In genomic region chr2:167232132-167233008, GRCm38 (mm10) we compare ENCODE assay signal across 8 mouse cellular contexts. TPM values are rescaled to one million over a fixed set of nuclear protein-coding genes. Genes with fewer than 3 reads are reported as not detected.
DNase-seq lines count a peak whose midpoint lies in the region; ATAC-seq and TF ChIP-seq lines count a peak whose summit lies in the region.

No protein-coding gene starts in this region.

- H3K27me3 ChIP-seq in liver, adult 2 months (ENCODE audit: control insufficient read depth, insufficient read depth, low read length) = no peaks in the 10 kb centered on the region
- peaks cover 2% of the 10 kb centered on the region; the same call in 1 of the 2 replicates for H3K27me3 ChIP-seq in liver, embryonic 12.5 days (replicated peaks)
- no peaks in the 10 kb centered on the region for H3K27me3 ChIP-seq in thymus, adult 2 months (ENCODE audit: control insufficient read depth, insufficient read depth, low read length)

- peak overlapping the region; percentile 66 for H3K27ac ChIP-seq in liver, adult 2 months (replicated peaks; ENCODE audit: insufficient read depth, low read depth, low read length)
- H3K27ac ChIP-seq in liver, embryonic 12.5 days = no peak overlapping the region
- H3K27ac ChIP-seq in thymus, adult 2 months (ENCODE audit: control insufficient read depth, insufficient read depth, low read length) = no peak overlapping the region

- no peaks in the 10 kb centered on the region for H3K79me2 ChIP-seq in liver, adult 2 months (ENCODE audit: control insufficient read depth, insufficient read depth, low read length)

- no peak for ATAC-seq in liver, embryonic 12.5 days

- no peak for TF ChIP-seq CTCF in liver, adult 2 months (IDR thresholded peaks at IDR 0.05; ENCODE audit: low read depth, low read length)
- TF ChIP-seq CTCF in thymus, adult 2 months (IDR thresholded peaks at IDR 0.05; ENCODE audit: borderline replicate concordance, control insufficient read depth, extremely low read depth, insufficient read depth, low read length, poor library complexity) = no peak

- no peak for TF ChIP-seq POLR2A in liver, adult 2 months (IDR thresholded peaks at IDR 0.05; ENCODE audit: extremely low read depth, insufficient read depth, low read length)
- TF ChIP-seq POLR2A in thymus, adult 2 months (IDR thresholded peaks at IDR 0.05; ENCODE audit: control insufficient read depth, extremely low read depth, insufficient read depth, low read length, poor library complexity) = no peak

- no peak overlapping the region for H3K4me2 ChIP-seq in liver, embryonic 12.5 days

- DNase-seq in liver, adult 2 months (ENCODE audit: extremely low read depth, low read depth, low spot score) = peak; percentile 91
- DNase-seq in adrenal gland, postnatal 36 days = peak; percentile 90 to 92
- peak; percentile 55 to 69 for DNase-seq in gastrocnemius, postnatal 4 days (ENCODE audit: low spot score in 2 of 2)
- DNase-seq in kidney, postnatal 4 days = peak; percentile 36 to 60
- no peak for DNase-seq in right cerebral cortex, postnatal 4 days
- DNase-seq in frontal cortex, postnatal 10 days (ENCODE audit: low spot score in 2 of 2) = no peak
- no peak for DNase-seq in thymus, adult 2 months

- H3K4me3 ChIP-seq in liver, adult 2 months (ENCODE audit: insufficient read depth, low read depth, low read length) = no peak overlapping the region
- H3K4me3 ChIP-seq in liver, embryonic 12.5 days = no peak overlapping the region
- H3K4me3 ChIP-seq in thymus, adult 2 months (ENCODE audit: control insufficient read depth, insufficient read depth, low read length) = no peak overlapping the region

- H3K36me3 ChIP-seq in liver, adult 2 months (ENCODE audit: control insufficient read depth, insufficient read depth, low read length) = no peaks in the 10 kb centered on the region
- no peaks in the 10 kb centered on the region for H3K36me3 ChIP-seq in liver, embryonic 12.5 days
- H3K36me3 ChIP-seq in thymus, adult 2 months (ENCODE audit: control insufficient read depth, insufficient read depth, low read length) = no peaks in the 10 kb centered on the region

- no peaks in the 10 kb centered on the region for H3K9me3 ChIP-seq in liver, embryonic 12.5 days (replicated peaks)

- H3K9ac ChIP-seq in liver, adult 2 months (ENCODE audit: low read depth, low read length) = peak overlapping the region; percentile 12
- H3K9ac ChIP-seq in liver, embryonic 12.5 days = no peak overlapping the region

- WGBS in liver, adult 2 months = 45% methylated on average over 14 of the region's 14 CpGs
- WGBS in liver, embryonic 12.5 days (ENCODE audit: insufficient replicate concordance) = 60% methylated on average over 14 of the region's 14 CpGs
- WGBS in thymus, adult 2 months = 90% methylated on average over 14 of the region's 14 CpGs

- H3K4me1 ChIP-seq in liver, adult 2 months (ENCODE audit: control insufficient read depth, insufficient read depth, low read length) = peaks cover 7% of the 10 kb centered on the region
- H3K4me1 ChIP-seq in liver, embryonic 12.5 days = peaks cover 3% of the 10 kb centered on the region
- H3K4me1 ChIP-seq in thymus, adult 2 months (replicated peaks; ENCODE audit: control insufficient read depth, insufficient read depth, low read length) = no peaks in the 10 kb centered on the region

RNA-seq across cellular contexts. Expression of gene Ptgis, which starts 8.0 kb away (rescaled TPM):
- total RNA-seq in liver, adult 2 months (2014; rRNA removed) = 1.0 and 1.1 TPM in 2 replicates
- polyA plus RNA-seq in liver, adult 2 months (2012; rRNA removed) = 1.4 and 3.1 TPM in 2 replicates
- 2.4 and 2.9 TPM in 2 replicates for polyA plus RNA-seq in liver, embryonic 12.5 days (2016; fragmentation: Nextera tagmentation; extraction: Ambion mirVana)
- total RNA-seq in adrenal gland, postnatal 36 days (2021) = 10 to 100 TPM; 24.7 to 31.7 TPM
- 10 to 100 TPM; 26.8 to 27.1 TPM for total RNA-seq in gastrocnemius, postnatal 4 days (2021)
- 6.1 and 9.9 TPM in 2 replicates for polyA plus RNA-seq in thymus, adult 2 months (2012; rRNA removed)

RNA-seq across cellular contexts. Expression of gene Kcnb1, which starts 42.4 kb away (rescaled TPM):
- 0.81 and 0.83 TPM in 2 replicates for total RNA-seq in liver, adult 2 months (2014; rRNA removed)
- 0.32 and 0.60 TPM in 2 replicates for polyA plus RNA-seq in liver, adult 2 months (2012; rRNA removed)
- 0.19 and 0.43 TPM in 2 replicates for polyA plus RNA-seq in liver, embryonic 12.5 days (2016; fragmentation: Nextera tagmentation; extraction: Ambion mirVana)
- 10 to 100 TPM; 13.7 to 20.7 TPM for total RNA-seq in adrenal gland, postnatal 36 days (2021)
- 10 to 100 TPM; 38.0 to 42.7 TPM for total RNA-seq in gastrocnemius, postnatal 4 days (2021)
- 1.7 and 2.1 TPM in 2 replicates for polyA plus RNA-seq in thymus, adult 2 months (2012; rRNA removed)

Comparison
In these comparisons a context has a peak if more than half of its experiments do, and no peak if none do; other contexts are left out.
1. DNase-seq: peak in liver, adult 2 months (single experiment), adrenal gland, postnatal 36 days (2 of 2), gastrocnemius, postnatal 4 days (2 of 2) and kidney, postnatal 4 days (2 of 2); none in right cerebral cortex, postnatal 4 days (single experiment), frontal cortex, postnatal 10 days (0 of 2) and thymus, adult 2 months (single experiment).
2. RNA of gene Ptgis, which starts 8.0 kb away (total RNA-seq): 24.7 to 31.7 TPM in adrenal gland, postnatal 36 days and 26.8 to 27.1 TPM in gastrocnemius, postnatal 4 days; 1.0 to 1.1 TPM in liver, adult 2 months; every median in the first group is over 10 times any median in the second.